In genomic region chr1:181841396-181841795, GRCm38 (mm10) we compare ENCODE assay signal across 7 mouse cellular contexts. TPM values are rescaled to one million over a fixed set of nuclear protein-coding genes. Genes with fewer than 3 reads are reported as not detected.
A peak's percentile ranks its signal among the peaks of the same experiment; 100 is the strongest.
DNase-seq lines count a peak whose midpoint lies in the region; ATAC-seq and TF ChIP-seq lines count a peak whose summit lies in the region.

No protein-coding gene starts in this region.

- H3K9me3 ChIP-seq in forebrain, embryonic 14.5 days (replicated peaks; ENCODE audit: control insufficient read depth, low read length): no peaks in the 10 kb centered on the region
- no peaks in the 10 kb centered on the region for H3K9me3 ChIP-seq in liver, embryonic 14.5 days (ENCODE audit: control insufficient read depth, low read length)

- H3K4me1 ChIP-seq in forebrain, embryonic 14.5 days (ENCODE audit: control insufficient read depth, insufficient read depth, low read length): peaks cover 17% of the 10 kb centered on the region
- peaks cover 16 to 33% of the 10 kb centered on the region in 2 experiments for H3K4me1 ChIP-seq in liver, embryonic 14.5 days (replicated peaks; ENCODE audit: control insufficient read depth in 2 of 2, insufficient read depth in 2 of 2, low read length in 1 of 2)

- peak; percentile 22 for DNase-seq in retina, adult 2 months (ENCODE audit: low read depth, low spot score)
- DNase-seq in retina, postnatal 1 day: no peak
- DNase-seq in forebrain, embryonic 14.5 days (ENCODE audit: low spot score): peak; percentile 21
- DNase-seq in liver, embryonic 14.5 days (ENCODE audit: low read depth in 3 of 3, low spot score in 3 of 3): peak in 1 of 3 experiments; percentile 30
- DNase-seq in thymus, postnatal 10 days (ENCODE audit: low spot score in 2 of 2): peak; percentile 48 to 52
- DNase-seq in cerebellum, adult 11-12 months: no peak
- no peak for DNase-seq in cerebellum, postnatal 4 days (ENCODE audit: low spot score in 2 of 2)

- peaks cover 10% of the 10 kb centered on the region for H3K36me3 ChIP-seq in forebrain, embryonic 14.5 days (ENCODE audit: control insufficient read depth, insufficient read depth, low read length)
- H3K36me3 ChIP-seq in liver, embryonic 14.5 days (replicated peaks; ENCODE audit: control insufficient read depth, insufficient read depth, low read depth): peaks cover 31% of the 10 kb centered on the region

- H3K4me3 ChIP-seq in forebrain, embryonic 14.5 days (ENCODE audit: low read depth, low read length): peak overlapping the region; percentile 92
- peak overlapping the region; percentile 94 to 100 for H3K4me3 ChIP-seq in liver, embryonic 14.5 days (ENCODE audit: insufficient read depth in 1 of 2, low read depth in 2 of 2, low read length in 2 of 2)

- 0 out of 2 replicates have a peak, but pooled peaks cover 2% of the 10 kb centered on the region for H3K27me3 ChIP-seq in forebrain, embryonic 14.5 days (replicated peaks; ENCODE audit: control insufficient read depth, insufficient read depth, low read length)
- no peaks in the 10 kb centered on the region for H3K27me3 ChIP-seq in liver, embryonic 14.5 days (ENCODE audit: control insufficient read depth, insufficient read depth, low read length)

- peak overlapping the region; percentile 77 for H3K4me2 ChIP-seq in forebrain, embryonic 14.5 days (ENCODE audit: low read length)
- H3K4me2 ChIP-seq in liver, embryonic 14.5 days (ENCODE audit: low read depth): peak overlapping the region; percentile 85

- peak overlapping the region; percentile 89 for H3K27ac ChIP-seq in forebrain, embryonic 14.5 days (ENCODE audit: low read depth, low read length)
- H3K27ac ChIP-seq in liver, embryonic 14.5 days: peak overlapping the region; percentile 83

- no peak for TF ChIP-seq EP300 in liver, embryonic 14.5 days (IDR thresholded peaks at IDR 0.05; ENCODE audit: low read depth)

- no peak for ATAC-seq in forebrain, embryonic 14.5 days
- no peak for ATAC-seq in liver, embryonic 14.5 days (ENCODE audit: insufficient read depth)

- 1% methylated on average over 16 of the region's 16 CpGs for WGBS in forebrain, embryonic 14.5 days
- WGBS in liver, embryonic 14.5 days (ENCODE audit: insufficient replicate concordance): under 1% methylated on average over 16 of the region's 16 CpGs

- H3K9ac ChIP-seq in forebrain, embryonic 14.5 days (ENCODE audit: low read length): peak overlapping the region; percentile 93
- peak overlapping the region; percentile 98 for H3K9ac ChIP-seq in liver, embryonic 14.5 days (replicated peaks)

- no peak for TF ChIP-seq CTCF in liver, embryonic 14.5 days (IDR thresholded peaks at IDR 0.05; ENCODE audit: low read depth)

RNA-seq across cellular contexts. Expression of gene Lbr, which starts 1.4 kb away (rescaled TPM):
- polyA plus RNA-seq in forebrain, embryonic 14.5 days (2014; fragmentation: Nextera tagmentation; extraction: Ambion mirVana): 68.9 and 72.4 TPM in 2 replicates
- 55.7 and 65.7 TPM in 2 replicates for polyA plus RNA-seq in liver, embryonic 14.5 days (2012; rRNA removed)
- polyA plus RNA-seq in liver, embryonic 14.5 days (2014; fragmentation: Nextera tagmentation; extraction: Ambion mirVana): 259 and 284 TPM in 2 replicates

Comparison
In these comparisons a context has a peak if more than half of its experiments do, and no peak if none do; other contexts are left out.
1. DNase-seq: peak in retina, adult 2 months (single experiment), forebrain, embryonic 14.5 days (single experiment) and thymus, postnatal 10 days (2 of 2); none in retina, postnatal 1 day (single experiment), cerebellum, adult 11-12 months (single experiment) and cerebellum, postnatal 4 days (0 of 2).